Mouse (Mus musculus): ENCODE measurements around the gene Dnah12. TPM values are rescaled to one million over a fixed set of nuclear protein-coding genes. Genes with fewer than 3 reads are reported as not detected.
"Not testable (repeated sequence)": the region's sequence is repeated elsewhere in the genome, so short reads cannot be mapped to it uniquely, and the experiment has no call there.

Gene Dnah12
- total RNA-seq, 2 experiments from 2014 or later, result 0.03 TPM; not detected in 1

DNA sequence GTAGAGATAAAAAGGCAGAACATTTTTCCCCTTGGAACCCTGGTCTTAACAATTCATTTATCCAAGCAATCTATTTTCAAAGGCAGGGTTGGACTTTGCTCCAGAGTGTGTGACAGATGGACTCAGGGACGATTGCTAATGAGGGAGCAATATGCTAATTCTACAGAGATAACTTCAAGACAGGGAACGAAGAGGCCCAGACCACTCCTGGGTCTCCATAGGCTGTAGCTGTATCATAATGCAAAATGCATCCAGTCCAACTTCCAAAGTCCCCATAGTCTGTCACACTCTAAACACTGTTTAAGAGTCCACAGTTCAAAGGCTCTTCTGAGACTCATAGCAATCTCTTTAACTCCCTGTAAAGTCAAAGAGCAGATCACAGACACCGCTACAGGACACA, 194.2 kb downstream of the Dnah12 start:
- no peak for DNase-seq

DNA sequence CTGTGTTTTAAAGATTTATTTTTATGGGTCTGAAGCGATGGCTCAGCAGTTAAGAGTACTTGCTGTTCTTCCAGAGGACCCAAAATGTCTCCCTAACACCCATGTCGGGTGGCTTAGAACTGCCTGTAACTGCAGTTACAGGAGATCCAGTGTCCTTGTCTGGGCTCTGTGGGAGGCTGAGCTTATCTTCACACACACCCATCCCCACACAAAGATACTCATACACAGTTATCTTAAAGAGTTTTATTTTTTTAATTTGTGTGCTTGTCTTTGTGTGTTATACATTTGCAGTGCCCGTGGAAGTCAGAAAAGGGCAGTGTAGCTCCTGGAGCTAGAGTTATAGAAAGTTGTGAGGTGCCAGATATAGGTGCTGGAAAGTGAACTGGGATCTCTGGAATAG, 197.7 kb downstream of the Dnah12 start:
- DNase-seq, result no peak

- no peak for DNase-seq
These were observed 201.3 kb downstream of the Dnah12 start, which contains the start of gene Asb14 for GRCm38 (mm10) chr14:26894392-26894791. Gene Asb14, plus strand, starts transcription at chr14:26894557.

DNA sequence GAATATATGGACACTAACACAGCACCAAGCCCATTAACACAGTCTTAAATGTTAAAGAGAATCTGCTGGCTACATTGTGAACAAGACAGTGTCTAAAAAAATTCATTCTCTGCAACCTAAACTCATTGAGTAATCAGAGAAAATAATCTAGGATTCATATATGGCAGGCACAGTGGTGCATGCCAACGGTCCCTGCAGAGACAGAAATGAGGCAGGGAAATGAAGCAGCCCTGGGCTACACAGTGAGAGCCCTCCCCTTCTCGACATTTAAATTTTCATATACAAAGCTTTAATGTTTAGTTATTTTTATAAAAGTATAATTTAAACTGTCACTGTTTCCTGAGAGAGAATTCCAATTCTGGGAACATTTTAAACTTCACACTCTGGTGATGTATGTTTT, 206.4 kb downstream of the Dnah12 start:
- no peak for DNase-seq

DNA sequence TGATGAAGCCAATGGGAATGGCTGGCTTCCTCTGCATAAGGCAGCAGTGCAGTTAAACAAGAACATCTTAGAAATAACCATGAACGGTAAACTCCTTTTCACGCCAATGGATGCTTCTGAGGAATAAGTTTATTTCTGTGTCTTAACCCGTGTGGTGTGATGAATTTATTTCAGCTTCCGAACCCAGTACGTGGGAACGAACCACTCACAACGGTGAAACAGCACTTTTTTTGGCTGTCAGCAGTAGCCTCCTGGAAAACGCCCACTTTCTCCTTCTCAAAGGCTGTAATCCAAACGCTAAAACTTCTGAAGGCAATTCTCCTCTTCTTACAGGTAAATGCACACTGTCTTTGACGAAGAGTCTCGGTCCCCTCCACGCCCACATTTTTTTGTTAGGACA, 207.8 kb downstream of the Dnah12 start:
- DNase-seq, result no peak

GRCm38 (mm10) chr14:26907401-26907800, 214.3 kb downstream of the Dnah12 start:
- DNase-seq, result no peak

DNA sequence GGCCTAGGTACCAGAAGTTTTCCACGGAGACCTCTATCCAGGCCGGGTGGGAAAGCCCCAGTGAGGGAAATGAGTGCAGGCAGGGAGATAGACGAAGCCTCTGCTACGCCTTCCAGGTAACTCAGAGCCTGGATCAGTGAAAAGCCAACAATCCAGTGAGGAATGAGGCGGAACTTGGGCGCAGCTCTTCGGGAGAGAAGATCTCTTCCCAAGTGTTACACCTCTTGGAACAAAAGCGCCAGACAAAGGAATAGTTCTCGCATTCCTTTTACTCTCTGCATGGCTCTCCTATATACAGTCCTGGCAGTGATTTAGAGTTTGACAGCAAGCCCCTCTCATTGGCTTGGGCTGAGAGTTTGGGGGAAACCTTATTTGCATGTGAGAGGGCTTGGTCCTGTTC, 217.4 kb downstream of the Dnah12 start:
- not testable (repeated sequence) for DNase-seq

DNA sequence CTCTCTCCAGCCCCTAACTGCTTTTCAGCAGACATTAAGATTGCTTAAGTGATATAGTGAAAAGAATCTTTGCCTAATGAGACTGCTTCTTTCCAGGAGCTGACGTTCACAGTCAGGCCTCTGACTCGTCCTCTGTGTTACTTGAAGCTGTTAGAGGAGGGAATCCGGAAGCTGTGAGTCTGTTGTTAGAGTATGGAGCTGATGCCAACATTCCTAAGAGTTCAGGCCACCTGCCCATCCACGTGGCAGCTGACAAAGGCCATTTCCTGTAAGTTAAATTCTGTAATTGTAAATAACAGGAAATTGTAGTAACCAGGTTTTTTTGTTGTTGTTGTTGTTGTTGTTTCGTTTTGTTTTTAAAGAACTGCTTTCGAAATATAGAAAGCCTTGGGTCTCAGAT, 218.1 kb downstream of the Dnah12 start:
- DNase-seq, result peak in 1 of 2 experiments; percentile 19

DNA sequence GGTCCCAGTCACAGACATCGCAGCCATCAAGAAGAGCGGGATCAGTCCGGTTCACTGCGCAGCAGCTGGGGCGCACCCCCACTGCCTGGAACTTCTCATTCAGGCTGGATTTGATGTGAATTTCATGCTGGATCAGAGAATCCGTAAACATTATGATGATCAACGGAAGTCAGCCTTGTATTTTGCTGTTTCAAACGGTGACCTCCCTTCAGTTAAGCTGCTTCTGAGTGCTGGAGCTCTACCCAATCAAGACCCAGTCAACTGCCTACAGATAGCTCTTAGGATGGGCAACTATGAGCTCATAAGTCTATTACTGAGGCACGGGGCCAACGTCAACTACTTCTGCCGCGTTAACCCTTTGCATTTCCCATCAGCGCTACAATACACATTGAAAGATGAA, 218.8 kb downstream of the Dnah12 start:
- no peak for DNase-seq

- no peak for DNase-seq
These were observed 220.7 kb downstream of the Dnah12 start for GRCm38 (mm10) chr14:26913681-26914268.

DNA sequence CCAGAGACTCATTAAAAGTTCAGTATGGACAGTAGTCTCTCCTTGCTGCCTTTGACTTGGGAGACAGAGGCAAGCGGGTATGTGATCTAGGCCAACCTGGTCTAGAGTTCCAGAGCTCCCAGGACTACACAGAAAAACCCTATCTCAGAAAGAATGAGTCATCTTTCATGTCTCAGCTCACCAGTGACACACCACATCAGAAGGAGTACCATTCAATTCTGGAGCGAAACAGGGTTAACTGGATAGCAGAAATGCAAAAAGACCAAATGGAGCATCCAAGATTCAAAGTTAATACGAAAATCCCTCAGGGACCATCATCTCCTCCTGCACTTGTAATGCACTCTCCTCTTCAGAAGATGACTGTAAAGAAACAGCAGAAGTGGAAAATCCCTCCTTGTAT, 226.2 kb downstream of the Dnah12 start:
- no peak for DNase-seq

- DNase-seq, result no peak
These were observed 230.8 kb downstream of the Dnah12 start for GRCm38 (mm10) chr14:26923702-26924421.

DNA sequence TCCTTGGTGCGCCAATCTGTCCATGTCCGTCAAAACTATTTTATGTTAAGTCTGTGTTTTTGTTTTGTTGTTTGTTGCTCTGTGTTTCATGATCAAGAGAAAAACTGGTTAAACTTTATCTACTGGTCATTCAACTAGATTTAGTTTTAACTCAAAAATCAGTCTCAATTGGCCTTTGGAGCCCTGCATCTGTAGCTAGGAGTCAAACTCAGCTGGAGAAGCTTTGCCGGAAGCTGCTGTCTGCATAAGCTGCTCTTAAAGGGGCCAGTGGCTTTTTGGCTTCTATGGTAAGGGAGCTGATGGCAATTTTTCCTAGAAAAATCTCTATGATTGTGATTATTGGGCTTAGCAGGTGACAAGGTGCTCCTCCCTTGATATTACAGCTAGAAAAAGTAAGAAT, 241.8 kb downstream of the Dnah12 start:
- DNase-seq, result no peak

DNA sequence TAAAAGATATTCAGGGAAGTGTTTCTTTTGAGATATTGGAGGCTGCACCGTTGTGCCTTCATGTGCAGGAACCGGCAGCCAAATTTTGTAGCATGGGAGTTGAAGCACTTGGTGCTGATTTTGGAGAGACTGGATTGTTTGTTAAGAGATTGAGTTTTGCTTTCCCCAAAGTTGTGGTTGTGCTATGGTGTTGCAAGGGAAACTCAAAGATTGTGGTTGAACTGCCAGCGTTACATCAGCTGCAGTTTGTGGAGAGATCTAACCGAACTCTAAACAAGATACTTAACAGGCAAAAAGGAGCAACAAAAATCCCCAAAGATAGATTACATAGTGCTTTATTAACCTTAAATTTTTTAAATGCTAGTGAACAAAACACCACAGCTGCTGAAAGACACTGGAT, 242.5 kb downstream of the Dnah12 start:
- DNase-seq, result no peak

Small RNA genes lying within 50 kb of the gene (microRNA-seq; reads per million reads assigned to microRNA genes)
- gene Mir7672, result not detected

Other genes starting within 250 kb of the Dnah12 start
- 10 to 100 TPM; 76.2 to 84.7 TPM for gene Slmap, start 158.3 kb upstream of the Dnah12 start, total RNA-seq (2021)
- 10 to 100 TPM; 31.2 to 39.6 TPM for gene Dennd6a, start 119.4 kb upstream of the Dnah12 start, total RNA-seq (2021)
- 100 to 1,000 TPM; 196 to 225 TPM for gene Arf4, start 55.2 kb upstream of the Dnah12 start, total RNA-seq (2021)
- gene Pde12, start 23.4 kb upstream of the Dnah12 start, total RNA-seq (2021), result 10 to 100 TPM; 10.6 to 12.5 TPM
- gene Asb14, start 201.3 kb downstream of the Dnah12 start, total RNA-seq (2021), result not detected

Measured in adrenal gland, postnatal 36 days (tissue).